Mouse (Mus musculus) MEL (cell line): ENCODE data around the gene Grip1. TPM values are rescaled to one million over a fixed set of nuclear protein-coding genes. Genes with fewer than 3 reads are reported as not detected.

Source experiments
- DNase-seq: peaks from one replicate; pipeline ENCODE4 v3.0.0; 2011; ENCODE audit warnings: low read depth, low spot score
- H3K27ac ChIP-seq: 2 replicates; pipeline ENCODE4 v1.5.1; 2012; ENCODE audit warnings: low read depth, mild to moderate bottlenecking, control low read depth, low read length, moderate library complexity; ENCODE audit not compliant: control insufficient read depth
- H3K27me3 ChIP-seq, 2 experiments: fragments of 150-350 bp in 1 of 2; sonication (generic) in 1 of 2; 2 replicates each; pipeline ENCODE4 v1.6.1; 2012; ENCODE audit warnings: low read length in 2 of 2, mild to moderate bottlenecking in 2 of 2, improper control_type of control experiment in 1 of 2, moderate library complexity in 1 of 2; ENCODE audit not compliant: insufficient read depth in 2 of 2, control insufficient read depth in 1 of 2
- H3K36me3 ChIP-seq, 2 experiments: 2 replicates each; pipeline ENCODE4 v1.6.1; 2012 to 2014; ENCODE audit warnings: low read length in 2 of 2, improper control_type of control experiment in 1 of 2, inconsistent platforms in 1 of 2, mild to moderate bottlenecking in 1 of 2; ENCODE audit not compliant: insufficient read depth in 2 of 2, control insufficient read depth in 1 of 2
- H3K4me1 ChIP-seq, 2 experiments: fragments of 150-350 bp in 1 of 2; sonication (generic) in 1 of 2; 2 replicates each; pipeline ENCODE4 v1.6.1; 2012; ENCODE audit warnings: low read length in 2 of 2, improper control_type of control experiment in 1 of 2, mild to moderate bottlenecking in 1 of 2; ENCODE audit not compliant: insufficient read depth in 2 of 2, control insufficient read depth in 1 of 2
- H3K4me3 ChIP-seq, 2 experiments: fragments of 150-350 bp in 1 of 2; sonication (generic) in 1 of 2; 2 replicates each; pipeline ENCODE4 v1.5.1; 2012; ENCODE audit warnings: low read depth in 2 of 2, low read length in 2 of 2, mild to moderate bottlenecking in 2 of 2, moderate library complexity in 2 of 2, control low read depth in 1 of 2, improper control_type of control experiment in 1 of 2; ENCODE audit not compliant: control insufficient read depth in 1 of 2, insufficient read depth in 1 of 2
- H3K79me2 ChIP-seq: 2 replicates; pipeline ENCODE4 v1.6.1; 2012; ENCODE audit warnings: mild to moderate bottlenecking, low read length, moderate library complexity; ENCODE audit not compliant: control insufficient read depth, poor library complexity, insufficient read depth
- H3K9ac ChIP-seq: 2 replicates; pipeline ENCODE4 v1.6.1; 2012; ENCODE audit warnings: low read depth, mild to moderate bottlenecking, control low read depth, low read length, moderate library complexity; ENCODE audit not compliant: control insufficient read depth, poor library complexity, severe bottlenecking
- H3K9me3 ChIP-seq: fragments of 150-350 bp; sonication (generic); replicated peaks from 2 replicates; pipeline ENCODE4 v1.6.1; 2012; ENCODE audit warnings: mild to moderate bottlenecking, low read length, improper control_type of control experiment, moderate library complexity; ENCODE audit not compliant: insufficient read depth
- CHD1 ChIP-seq: IDR thresholded peaks from 2 replicates; pipeline ENCODE4 v1.6.1; 2012; ENCODE audit warnings: low read depth, mild to moderate bottlenecking, inconsistent platforms, low read length, improper control_type of control experiment
- CTCF ChIP-seq, 3 experiments: IDR thresholded peaks in 2 of 3; conservative IDR thresholded peaks in 1 of 3; 2 replicates each; pipeline ENCODE4 v1.5.1; 2011 to 2012; ENCODE audit warnings: low read length in 3 of 3, low read depth in 2 of 3, mild to moderate bottlenecking in 2 of 3, improper control_type of control experiment in 1 of 3, inconsistent platforms in 1 of 3, mixed read lengths in 1 of 3, moderate library complexity in 1 of 3; ENCODE audit not compliant: control insufficient read depth in 1 of 3, insufficient read depth in 1 of 3, poor library complexity in 1 of 3, severe bottlenecking in 1 of 3
- GATA1 ChIP-seq: IDR thresholded peaks from 2 replicates; pipeline ENCODE4 v1.6.1; 2011; ENCODE audit warnings: low read depth, low read length, improper control_type of control experiment
- KAT2A ChIP-seq: conservative IDR thresholded peaks from 2 replicates; pipeline ENCODE4 v1.6.1; 2012; ENCODE audit warnings: low read depth, low read length, improper control_type of control experiment, inconsistent platforms
- MAFK ChIP-seq: IDR thresholded peaks from 2 replicates; pipeline ENCODE4 v1.6.1; 2011; ENCODE audit warnings: low read depth, mild to moderate bottlenecking, low read length, improper control_type of control experiment, borderline replicate concordance
- MYC ChIP-seq: IDR thresholded peaks from 2 replicates; pipeline ENCODE4 v1.6.1; 2011; ENCODE audit warnings: low read depth, mild to moderate bottlenecking, low read length, improper control_type of control experiment, moderate library complexity
- NELFE ChIP-seq: IDR thresholded peaks from 2 replicates; pipeline ENCODE4 v1.6.1; 2011; ENCODE audit warnings: low read depth, low read length, improper control_type of control experiment
- NRF1 ChIP-seq: IDR thresholded peaks from 2 replicates; pipeline ENCODE4 v1.6.1; 2014; ENCODE audit warnings: low read depth, mild to moderate bottlenecking, inconsistent platforms, low read length, improper control_type of control experiment, moderate library complexity; ENCODE audit not compliant: poor library complexity, insufficient read depth, severe bottlenecking
- POLR2A ChIP-seq, 2 experiments: IDR thresholded peaks; 2 replicates each; pipeline ENCODE4 v1.6.1; 2011 to 2012; ENCODE audit warnings: low read length in 2 of 2, mild to moderate bottlenecking in 2 of 2, control low read depth in 1 of 2, improper control_type of control experiment in 1 of 2, low read depth in 1 of 2, moderate library complexity in 1 of 2; ENCODE audit not compliant: control insufficient read depth in 1 of 2, insufficient read depth in 1 of 2, poor library complexity in 1 of 2
- POLR2AphosphoS2 ChIP-seq: IDR thresholded peaks from 2 replicates; pipeline ENCODE4 v1.6.1; 2011; ENCODE audit warnings: low read length, improper control_type of control experiment
- POLR2AphosphoS5 ChIP-seq: IDR thresholded peaks from 2 replicates; pipeline ENCODE4 v1.6.1; 2012; ENCODE audit warnings: low read depth, borderline replicate concordance, mild to moderate bottlenecking, inconsistent platforms, low read length, moderate library complexity, mixed read lengths
- RCOR1 ChIP-seq: IDR thresholded peaks from 2 replicates; pipeline ENCODE4 v1.6.1; 2012; ENCODE audit warnings: low read depth, mild to moderate bottlenecking, inconsistent platforms, low read length, improper control_type of control experiment
- SIN3A ChIP-seq: IDR thresholded peaks from 2 replicates; pipeline ENCODE4 v1.6.1; 2012; ENCODE audit warnings: low read length, improper control_type of control experiment, inconsistent platforms
- TBP ChIP-seq: IDR thresholded peaks from 2 replicates; pipeline ENCODE4 v1.8.0; 2011; ENCODE audit warnings: low read depth, low read length, improper control_type of control experiment
- ZC3H11A ChIP-seq: IDR thresholded peaks from 2 replicates; pipeline ENCODE4 v1.6.1; 2012; ENCODE audit warnings: low read depth, mild to moderate bottlenecking, inconsistent platforms, low read length, improper control_type of control experiment
- ZMIZ1 ChIP-seq: IDR thresholded peaks from 2 replicates; pipeline ENCODE4 v1.6.1; 2012; ENCODE audit warnings: low read depth, mild to moderate bottlenecking, inconsistent platforms, low read length, improper control_type of control experiment, moderate library complexity
- ZNF384 ChIP-seq: IDR thresholded peaks from 2 replicates; pipeline ENCODE4 v1.6.1; 2012; ENCODE audit warnings: low read depth, mild to moderate bottlenecking, inconsistent platforms, low read length, improper control_type of control experiment
- polyA plus RNA-seq, 2 experiments: library from polyadenylated mRNA; stranded (reverse) in 1 of 2; unstranded in 1 of 2; fragments of >175 nt in 1 of 2; fragments of >200 nt in 1 of 2; gene quantifications; 2 replicates each; pipeline versions ENCODE4 v1.2.1 to v1.2.4; 2012; ENCODE audit warnings: low replicate concordance in 2 of 2, low read depth in 1 of 2; ENCODE audit not compliant: insufficient read length in 2 of 2, insufficient read depth in 1 of 2, missing spikeins in 1 of 2
- total RNA-seq: library from RNA; depleted of rRNA; stranded (reverse); fragments of 300-350 nt; gene quantifications from 2 replicates; pipeline ENCODE4 v1.2.3, GENCODE M21; 2012

Gene Grip1
- total and polyA plus RNA-seq, 3 experiments = 0.04 TPM; not detected in 2

- TF ChIP-seq POLR2A (IDR thresholded peaks at IDR 0.05; ENCODE audit: control insufficient read depth in 1 of 2, insufficient read depth in 1 of 2, low read depth in 1 of 2, low read length in 2 of 2, poor library complexity in 1 of 2) (no peak), POLR2AphosphoS2 (no peak), ZNF384 (no peak), CTCF (IDR thresholded peaks at IDR 0.05 in 2 of 3, conservative IDR thresholded peaks at IDR 0.05 in 1 of 3; ENCODE audit: control insufficient read depth in 1 of 3, insufficient read depth in 1 of 3, low read depth in 2 of 3, low read length in 3 of 3, poor library complexity in 1 of 3, severe bottlenecking in 1 of 3) (no peak), GATA1 (no peak), TBP (no peak), CHD1 (no peak), NRF1 (no peak), NELFE (no peak), RCOR1 (no peak)
- Histone ChIP-seq H3K9me3 (no peaks in the 10 kb centered on the region), H3K9ac (no peak overlapping the region), H3K36me3 (no peaks in the 10 kb centered on the region), H3K4me1 (no peaks in the 10 kb centered on the region), H3K27me3 (no peaks in the 10 kb centered on the region), H3K4me3 (no peak overlapping the region), H3K27ac (no peak overlapping the region), H3K79me2 (no peaks in the 10 kb centered on the region)
- DNase-seq = no peak
These were observed 557 bp downstream of the Grip1 start for GRCm38 (mm10) chr10:119454106-119454667.

- H3K27ac ChIP-seq = no peak overlapping the region
- H3K27me3 ChIP-seq = no peaks in the 10 kb centered on the region
- no peaks in the 10 kb centered on the region for H3K4me1 ChIP-seq
- no peaks in the 10 kb centered on the region for H3K79me2 ChIP-seq
- no peak overlapping the region for H3K9ac ChIP-seq
- H3K36me3 ChIP-seq = no peaks in the 10 kb centered on the region
- DNase-seq = no peak
- H3K4me3 ChIP-seq = no peak overlapping the region
- H3K9me3 ChIP-seq = no peaks in the 10 kb centered on the region
- TF ChIP-seq TBP = no peak
- no peak for TF ChIP-seq ZC3H11A
- TF ChIP-seq ZMIZ1 = no peak
- TF ChIP-seq MYC = no peak
- no peak for TF ChIP-seq KAT2A
- no peak for TF ChIP-seq SIN3A
- no peak for TF ChIP-seq POLR2A (IDR thresholded peaks at IDR 0.05; ENCODE audit: control insufficient read depth in 1 of 2, insufficient read depth in 1 of 2, low read depth in 1 of 2, low read length in 2 of 2, poor library complexity in 1 of 2)
- TF ChIP-seq POLR2AphosphoS5 = no peak
- no peak for TF ChIP-seq MAFK
These were observed 1.3 kb downstream of the Grip1 start for GRCm38 (mm10) chr10:119454668-119455542.
